Mouse (Mus musculus): ENCODE results near the gene Lig4.

DNA sequence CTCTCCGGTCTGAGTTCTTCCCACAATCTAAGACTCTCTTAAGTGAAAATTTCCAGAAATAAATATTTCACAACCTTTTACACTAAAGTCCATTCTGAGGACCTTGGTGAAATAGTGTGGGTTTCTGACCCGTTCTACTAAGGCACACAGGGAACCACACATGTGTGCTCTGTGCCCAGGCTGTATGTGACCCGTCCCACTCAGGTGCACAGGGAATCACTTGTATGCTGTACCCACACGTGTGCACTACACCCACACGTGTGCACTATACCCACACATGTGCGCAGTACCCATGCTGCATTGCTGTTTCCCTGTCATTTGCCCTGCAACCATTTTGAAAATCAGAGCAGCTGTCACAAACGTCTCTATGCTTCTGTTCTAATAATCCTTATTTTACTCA lies 41.9 kb downstream of the Lig4 start:
- TF ChIP-seq CTCF (IDR thresholded peaks at IDR 0.05; ENCODE audit: low read depth, low read length) (no peak), POLR2A (IDR thresholded peaks at IDR 0.05; ENCODE audit: extremely low read depth, insufficient read depth, low read length) (no peak)

All from liver, adult 2 months (tissue).